In genomic region chr3:130061281-130061680, GRCm38 (mm10) we compare ENCODE assay signal across 8 mouse cellular contexts. TPM values are rescaled to one million over a fixed set of nuclear protein-coding genes. Genes with fewer than 3 reads are reported as not detected.
DNase-seq lines count a peak whose midpoint lies in the region; ATAC-seq and TF ChIP-seq lines count a peak whose summit lies in the region.

Gene Sec24b, minus strand, starts transcription at chr3:130061553.

- peak within 1 kb of the TSS; percentile 69 for H3K4me3 ChIP-seq in cerebellum, adult 2 months (replicated peaks; ENCODE audit: insufficient read depth, low read depth, low read length)
- peak within 1 kb of the TSS; percentile 98 for H3K4me3 ChIP-seq in hindbrain, embryonic 14.5 days (replicated peaks; ENCODE audit: low read length)
- peak within 1 kb of the TSS; percentile 96 for H3K4me3 ChIP-seq in megakaryocyte, embryonic 14.5 days (replicated peaks)
- H3K4me3 ChIP-seq in stomach, embryonic 14.5 days (ENCODE audit: low read depth, low read length), result peak within 1 kb of the TSS; percentile 90

- peak within 1 kb of the TSS; percentile 98 for H3K9ac ChIP-seq in hindbrain, embryonic 14.5 days
- H3K9ac ChIP-seq in stomach, embryonic 14.5 days (replicated peaks; ENCODE audit: low read depth, low read length), result peak within 1 kb of the TSS; percentile 97

- no peaks in the 10 kb centered on the region for H3K9me3 ChIP-seq in hindbrain, embryonic 14.5 days (ENCODE audit: control insufficient read depth, low read length)
- H3K9me3 ChIP-seq in megakaryocyte, embryonic 14.5 days, result no peaks in the 10 kb centered on the region
- no peaks in the 10 kb centered on the region for H3K9me3 ChIP-seq in stomach, embryonic 14.5 days (ENCODE audit: control insufficient read depth, low read depth, low read length)

- peak within 1 kb of the TSS; percentile 55 for H3K27ac ChIP-seq in cerebellum, adult 2 months (ENCODE audit: insufficient read depth, low read length)
- peak within 1 kb of the TSS; percentile 95 for H3K27ac ChIP-seq in hindbrain, embryonic 14.5 days
- H3K27ac ChIP-seq in stomach, embryonic 14.5 days (ENCODE audit: low read length), result peak within 1 kb of the TSS; percentile 98

- no peaks in the 10 kb centered on the region; the same call in 1 of the 2 replicates for H3K27me3 ChIP-seq in cerebellum, adult 2 months (ENCODE audit: control insufficient read depth, insufficient read depth, low read length)
- no peaks in the 10 kb centered on the region for H3K27me3 ChIP-seq in hindbrain, embryonic 14.5 days (ENCODE audit: control insufficient read depth, insufficient read depth, low read length)
- peaks cover 20% of the 10 kb centered on the region for H3K27me3 ChIP-seq in megakaryocyte, embryonic 14.5 days (replicated peaks)
- H3K27me3 ChIP-seq in stomach, embryonic 14.5 days (ENCODE audit: control insufficient read depth, insufficient read depth, low read length), result no peaks in the 10 kb centered on the region

- 2% methylated on average over 12 of the region's 12 CpGs for WGBS in cerebellum, adult 2 months
- WGBS in hindbrain, embryonic 14.5 days, result 11% methylated on average over 12 of the region's 12 CpGs
- WGBS in stomach, embryonic 14.5 days, result 8% methylated on average over 12 of the region's 12 CpGs

- ATAC-seq in hindbrain, embryonic 14.5 days (ENCODE audit: low FRiP score), result peak; percentile 16
- ATAC-seq in stomach, embryonic 14.5 days (ENCODE audit: insufficient number of reproducible peaks, insufficient read depth, low FRiP score, low read depth), result no peak

- H3K36me3 ChIP-seq in hindbrain, embryonic 14.5 days (replicated peaks; ENCODE audit: control insufficient read depth, insufficient read depth), result no peaks in the 10 kb centered on the region
- H3K36me3 ChIP-seq in megakaryocyte, embryonic 14.5 days (replicated peaks; ENCODE audit: low read length), result peaks cover 14% of the 10 kb centered on the region
- no peaks in the 10 kb centered on the region for H3K36me3 ChIP-seq in stomach, embryonic 14.5 days (ENCODE audit: control insufficient read depth, insufficient read depth, low read length)

- TF ChIP-seq CTCF in cerebellum, adult 2 months (IDR thresholded peaks at IDR 0.05; ENCODE audit: borderline replicate concordance, insufficient read depth, low read depth, low read length), result no peak

- TF ChIP-seq POLR2A in cerebellum, adult 2 months (IDR thresholded peaks at IDR 0.05; ENCODE audit: borderline replicate concordance, insufficient read depth, low read length), result no peak

- DNase-seq in ovary, postnatal 36 days (ENCODE audit: low spot score), result peak; percentile 38
- DNase-seq in ovary, postnatal 10 days (ENCODE audit: low spot score), result no peak
- DNase-seq in cerebellum, adult 2 months, result peak; percentile 46 to 60
- peak; percentile 17 for DNase-seq in gastrocnemius, adult 18-20 months (ENCODE audit: low spot score)
- no peak for DNase-seq in hindbrain, embryonic 14.5 days (ENCODE audit: low spot score)
- peak; percentile 18 to 26 for DNase-seq in left cerebral cortex, adult 8-10 months (ENCODE audit: low spot score in 2 of 2)

- H3K4me1 ChIP-seq in cerebellum, adult 2 months (ENCODE audit: control insufficient read depth, insufficient read depth, low read length), result peaks cover 8% of the 10 kb centered on the region; the same call in 1 of the 2 replicates
- peaks cover 23% of the 10 kb centered on the region for H3K4me1 ChIP-seq in hindbrain, embryonic 14.5 days (replicated peaks; ENCODE audit: control insufficient read depth, insufficient read depth, low read length)
- peaks cover 44% of the 10 kb centered on the region for H3K4me1 ChIP-seq in megakaryocyte, embryonic 14.5 days
- H3K4me1 ChIP-seq in stomach, embryonic 14.5 days (ENCODE audit: control insufficient read depth, insufficient read depth, low read length), result peaks cover 15% of the 10 kb centered on the region

- peak within 1 kb of the TSS; percentile 94 for H3K4me2 ChIP-seq in hindbrain, embryonic 14.5 days (replicated peaks)
- H3K4me2 ChIP-seq in stomach, embryonic 14.5 days (replicated peaks; ENCODE audit: low read depth, low read length), result peak within 1 kb of the TSS; percentile 73

RNA-seq across cellular contexts. Expression of gene Sec24b, which starts in this region (rescaled TPM):
- 65.8 and 69.6 TPM in 2 replicates for polyA plus RNA-seq in cerebellum, adult 2 months (2012; rRNA removed)
- total RNA-seq in gastrocnemius, adult 18-20 months (2021), result 10 to 100 TPM; 26.8 to 30.5 TPM
- 35.0 and 38.5 TPM in 2 replicates for polyA plus RNA-seq in hindbrain, embryonic 14.5 days (2014; fragmentation: Nextera tagmentation; extraction: Ambion mirVana)
- total RNA-seq in left cerebral cortex, adult 8-10 months (2022), result 10 to 100 TPM; 56.3 to 71.2 (median 60.3) TPM
- 52.7 and 60.4 TPM in 2 replicates for polyA plus RNA-seq in megakaryocyte, embryonic 14.5 days (2012; ENCODE audit: insufficient read depth, low replicate concordance)
- 36.8 and 37.1 TPM in 2 replicates for polyA plus RNA-seq in stomach, embryonic 14.5 days (2014; fragmentation: Nextera tagmentation; extraction: Ambion mirVana)

Comparison
In these comparisons a context has a peak if more than half of its experiments do, and no peak if none do; other contexts are left out.
1. DNase-seq: peak in ovary, postnatal 36 days (single experiment), cerebellum, adult 2 months (2 of 2), gastrocnemius, adult 18-20 months (single experiment) and left cerebral cortex, adult 8-10 months (2 of 2); none in ovary, postnatal 10 days (single experiment) and hindbrain, embryonic 14.5 days (single experiment).
2. Peak in every context shown above with its lines, with median percentiles within 50 percentile points of each other: H3K27ac ChIP-seq and H3K4me3 ChIP-seq.